Mouse (Mus musculus) CH12F3 (cell line): ENCODE measurements at regions not wholly inside any gene's neighbourhood (a gene's known extent, or its start where the extent isn't known, plus 50 kb on each side); places are given as distances from the start of the nearest gene placed in this dataset.

Source experiments
- in situ Hi-C: fragments of 300-500 bp; cut with MboI; formaldehyde crosslinking; loops from 2 replicates; pipeline ENCODE4 v1.14.3; 2020; ENCODE audit warnings: low sequenced_read_pairs

DNA sequence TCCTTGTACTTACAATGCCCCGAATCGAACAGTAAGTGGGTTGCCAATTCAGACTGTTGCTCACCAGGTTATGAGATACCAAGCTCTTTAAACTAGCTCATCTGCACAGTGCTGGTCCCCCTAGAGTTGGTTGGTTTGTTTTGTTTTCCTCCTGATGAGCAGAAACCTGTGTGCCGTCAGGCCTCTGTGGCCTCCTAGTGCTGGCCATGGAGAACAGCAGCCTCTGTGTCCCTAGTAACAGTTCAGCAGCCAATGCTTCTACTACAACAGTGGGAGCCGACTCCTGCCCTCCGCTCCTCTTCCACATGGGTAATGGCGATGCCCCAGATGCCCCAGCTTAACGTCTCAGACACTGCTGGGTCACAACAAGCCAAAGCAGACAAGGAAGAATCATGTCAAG is 209.5 kb upstream of the Mkln1 start:
- in situ Hi-C loops: no loop called here

DNA sequence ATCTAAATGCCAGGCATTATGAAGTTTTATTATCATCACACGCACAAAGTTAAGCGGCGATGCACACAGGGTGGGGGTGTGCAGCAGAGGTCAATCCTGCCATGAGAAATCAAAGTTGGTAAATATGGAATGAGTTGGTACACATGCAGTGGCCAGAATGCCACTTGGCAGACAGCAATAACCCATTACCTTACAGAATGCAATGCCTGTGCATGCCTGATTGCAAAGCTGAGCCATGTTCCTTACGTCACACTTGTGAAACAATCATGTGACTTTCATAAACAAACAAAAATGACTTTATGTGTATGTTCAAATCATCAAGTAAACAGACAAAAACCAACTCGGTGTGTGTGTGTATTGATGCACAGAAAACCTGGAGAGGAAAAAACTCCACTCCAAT is 208.5 kb upstream of the Mkln1 start:
- in situ Hi-C loops: no loop called here

DNA sequence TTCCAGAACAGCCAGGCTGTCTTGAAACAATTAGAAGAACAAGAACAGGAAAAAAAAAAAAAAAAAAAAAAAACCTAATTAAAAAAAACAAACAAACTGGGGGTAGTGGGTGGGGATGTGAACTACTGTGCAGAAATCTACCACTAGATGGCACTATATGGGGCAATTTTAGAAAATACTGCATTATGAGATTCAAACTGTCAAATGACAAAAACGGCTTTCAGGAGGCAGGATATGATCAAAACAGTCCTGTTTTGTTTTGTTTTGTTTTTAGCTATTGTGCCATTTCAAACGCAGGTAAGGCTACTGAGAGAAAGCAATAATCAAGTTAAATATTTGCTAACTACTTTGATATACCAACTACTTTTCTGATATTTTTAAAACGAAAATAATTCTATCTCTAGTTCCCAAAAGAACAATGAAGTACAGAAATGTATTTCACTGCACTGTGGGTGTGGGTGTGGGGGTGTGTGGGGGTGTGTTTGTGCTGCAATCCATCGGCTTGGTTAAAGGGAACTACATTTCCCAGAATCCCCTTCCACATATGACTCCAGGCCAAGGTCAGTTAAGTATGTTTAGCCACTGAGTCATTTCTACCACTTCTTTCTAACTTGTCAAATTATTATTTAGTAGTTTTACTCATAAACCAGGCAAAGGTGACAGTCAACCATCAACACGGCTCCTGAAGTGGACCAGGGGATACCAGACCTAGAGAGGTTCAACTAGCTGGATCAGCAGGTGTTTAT is 207.7 kb upstream of the Mkln1 start:
- in situ Hi-C loops: no loop called here

GRCm38 (mm10) chr6:31191577-31191976 is 207.0 kb upstream of the Mkln1 start:
- in situ Hi-C loops: no loop called here

DNA sequence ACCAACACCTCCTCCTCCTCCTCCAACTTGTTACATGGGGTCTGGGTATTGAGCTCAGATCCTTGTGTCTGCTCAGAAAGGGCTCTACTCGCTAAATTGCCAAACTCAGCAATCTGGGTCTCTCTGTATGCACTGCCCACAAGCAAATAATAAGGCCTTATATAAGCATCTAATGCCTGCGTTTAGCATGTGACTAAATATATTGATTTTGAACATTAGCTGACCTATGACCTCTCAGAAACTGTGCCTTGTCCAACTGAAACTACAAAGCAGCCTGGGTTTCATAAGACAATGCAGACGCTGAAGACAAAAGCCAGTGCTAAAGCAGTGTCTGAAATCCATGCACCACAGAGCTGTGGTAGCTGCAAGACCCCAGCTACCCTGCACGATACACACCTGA is 206.3 kb upstream of the Mkln1 start:
- in situ Hi-C loops: no loop called here

DNA sequence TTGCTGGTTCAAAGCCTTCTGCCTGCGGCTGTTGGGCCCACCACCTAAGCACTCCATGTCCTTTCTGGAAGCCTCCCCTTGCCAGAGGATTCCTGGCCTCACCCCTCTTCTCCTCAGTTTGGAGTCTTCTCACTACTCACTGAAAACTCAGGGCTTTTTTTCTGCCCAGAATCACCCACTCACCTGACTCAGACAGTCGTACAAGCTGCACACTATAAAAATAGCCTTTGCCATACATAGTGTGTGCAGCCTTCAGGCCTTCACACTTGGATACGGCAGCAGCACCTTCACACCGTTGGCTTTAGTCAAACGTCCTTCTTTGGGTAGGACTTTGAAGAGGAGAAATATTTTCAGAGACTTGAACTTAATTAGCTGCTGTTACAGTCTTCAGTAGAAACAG is 205.3 kb upstream of the Mkln1 start:
- in situ Hi-C loops: no loop called here

DNA sequence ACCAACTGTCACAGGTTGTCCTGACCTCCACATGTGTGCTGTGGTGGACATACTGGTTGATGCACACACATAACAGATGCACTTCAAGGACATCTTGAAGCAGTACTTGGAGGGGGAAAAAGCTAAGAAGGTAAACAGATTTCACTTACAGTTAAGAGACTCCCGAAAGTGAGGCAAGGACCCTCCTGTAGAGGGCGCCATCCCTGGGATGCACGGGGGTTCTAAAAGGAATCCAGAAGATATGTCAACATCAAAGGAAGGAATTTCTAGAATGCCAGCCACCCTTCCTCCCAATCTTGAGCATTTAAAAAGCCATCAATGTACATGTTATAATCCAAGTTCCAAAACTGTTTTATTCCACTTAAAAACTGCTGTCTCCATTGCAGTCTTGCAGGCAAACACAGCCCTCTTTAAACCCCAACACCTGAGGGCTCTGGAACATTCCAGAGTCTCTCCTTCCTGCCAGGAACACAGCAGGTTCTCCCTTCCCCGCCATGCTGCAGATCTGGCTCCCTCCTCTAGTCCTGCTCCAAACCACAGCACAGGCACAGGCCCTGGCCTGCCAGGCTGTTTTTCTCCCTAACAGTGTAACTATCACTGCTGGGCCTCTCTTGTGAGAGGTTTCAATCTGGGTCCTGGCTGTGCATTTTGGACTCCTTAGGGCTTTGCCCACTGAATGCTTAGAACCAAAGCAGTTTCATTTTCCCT is 200.8 kb upstream of the Mkln1 start:
- in situ Hi-C loops: no loop called here

DNA sequence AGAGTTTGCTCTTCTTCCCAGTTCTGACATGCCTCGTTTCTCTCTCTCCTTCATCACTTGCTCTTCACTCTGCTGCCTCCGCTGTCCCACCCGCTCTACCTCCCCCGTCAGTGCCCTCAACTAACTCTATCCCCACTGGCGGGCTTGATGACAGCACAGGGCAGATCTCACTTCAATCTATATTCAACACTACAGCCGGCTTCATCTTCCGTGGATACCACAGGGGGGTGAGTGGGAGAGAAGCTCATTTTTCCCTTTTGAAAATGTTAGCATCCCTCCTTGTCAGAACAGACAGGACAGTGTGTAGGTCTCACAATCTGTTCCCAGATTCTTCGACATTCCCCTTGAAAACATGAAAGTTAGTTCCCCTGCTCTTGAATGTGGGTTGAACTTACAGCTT is 200.2 kb upstream of the Mkln1 start:
- in situ Hi-C loops: no loop called here

DNA sequence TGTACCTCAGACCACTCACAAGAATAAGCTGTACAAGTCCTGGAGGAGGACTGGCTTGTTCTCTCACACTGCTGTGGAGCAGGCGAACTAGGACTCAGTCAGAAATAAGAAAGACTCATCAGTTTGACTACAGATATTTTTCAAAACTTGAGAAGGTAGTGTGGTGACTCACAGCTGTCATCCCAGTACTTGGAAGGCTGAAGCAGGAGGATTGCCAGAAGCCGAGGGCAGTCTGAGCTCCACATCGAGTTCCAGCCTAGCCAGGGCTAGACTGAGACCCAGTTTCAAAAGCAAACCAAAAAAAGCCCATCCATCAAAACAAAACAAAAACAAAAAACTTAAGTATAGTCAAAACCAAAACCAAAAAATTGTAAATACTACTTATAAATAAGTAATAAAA is 197.8 kb upstream of the Mkln1 start:
- in situ Hi-C loops: no loop called here

DNA sequence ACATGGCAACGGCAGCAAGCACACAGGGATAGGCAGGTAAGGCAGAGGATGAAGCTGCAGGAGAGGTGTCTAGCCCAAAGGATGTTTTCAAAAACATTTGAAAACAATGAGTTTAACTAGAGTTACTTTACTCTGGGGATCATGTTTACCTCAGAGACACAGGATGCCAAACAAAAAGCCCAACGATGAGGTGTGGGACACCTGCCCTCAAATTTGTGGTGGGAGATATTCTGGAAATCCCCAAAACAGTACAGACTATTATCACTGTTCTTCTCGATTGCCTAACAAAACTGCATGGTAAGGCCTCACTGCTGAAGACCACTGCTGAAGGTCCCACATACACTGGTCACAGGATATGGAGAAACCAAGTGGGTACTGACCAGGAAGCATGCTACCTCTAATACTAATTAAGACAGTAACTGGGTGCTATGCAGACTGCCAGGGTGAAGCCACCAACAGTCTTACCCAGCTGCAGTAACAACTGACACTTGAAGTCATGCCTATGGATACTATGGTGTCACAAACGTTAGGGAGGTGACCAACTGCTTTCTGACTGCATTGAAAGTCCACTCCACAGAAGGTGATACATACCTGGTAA is 197.1 kb upstream of the Mkln1 start:
- in situ Hi-C loops: no loop called here

DNA sequence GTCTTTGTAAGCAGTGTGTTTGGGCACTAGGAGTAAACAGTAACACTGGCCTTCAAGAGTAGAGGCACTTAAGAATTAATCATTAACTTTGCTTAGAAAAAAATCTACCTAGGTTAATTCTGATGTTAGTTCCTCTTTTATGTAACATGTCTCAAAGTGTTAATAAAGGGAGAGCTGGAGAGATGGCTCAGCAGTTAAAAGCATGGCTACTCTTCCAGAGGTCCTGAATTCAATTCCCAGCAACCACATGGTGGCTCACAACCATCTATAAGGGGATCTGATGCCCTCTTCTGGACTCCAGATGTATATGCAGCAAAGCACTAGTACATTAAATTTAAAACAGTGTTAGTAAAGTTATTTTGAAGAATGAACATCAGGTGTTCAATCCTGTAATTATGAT is 195.9 kb upstream of the Mkln1 start:
- in situ Hi-C loops: no loop called here

DNA sequence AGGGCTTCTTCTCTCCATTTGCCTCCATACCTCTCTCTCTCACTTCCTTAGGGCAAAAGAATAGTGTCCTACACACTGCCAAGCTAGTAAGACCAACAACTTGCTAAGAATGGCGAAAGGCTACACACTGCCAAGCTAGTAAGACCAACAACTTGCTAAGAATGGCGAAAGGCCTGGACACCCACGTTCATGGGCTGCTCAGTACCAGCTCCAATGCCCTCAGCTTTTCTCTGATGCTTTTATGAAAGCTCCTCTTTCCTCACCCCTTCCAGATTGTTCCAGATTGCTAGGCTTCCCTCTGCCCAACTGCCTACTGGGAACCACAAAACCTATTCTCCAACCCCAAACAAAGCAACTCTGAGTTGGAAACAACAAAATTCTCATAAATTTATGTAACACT is 194.1 kb upstream of the Mkln1 start:
- in situ Hi-C loops: no loop called here

GRCm38 (mm10) chr6:31204839-31205238 is 193.7 kb upstream of the Mkln1 start:
- in situ Hi-C loops: no loop called here

- in situ Hi-C loops: no loop called here
Measured at GRCm38 (mm10) chr6:31206106-31206505, 192.4 kb upstream of the Mkln1 start.

GRCm38 (mm10) chr6:31207231-31207630 is 191.3 kb upstream of the Mkln1 start:
- in situ Hi-C loops: no loop called here

- in situ Hi-C loops: no loop called here
Measured at GRCm38 (mm10) chr6:31208224-31208623, 190.3 kb upstream of the Mkln1 start.

DNA sequence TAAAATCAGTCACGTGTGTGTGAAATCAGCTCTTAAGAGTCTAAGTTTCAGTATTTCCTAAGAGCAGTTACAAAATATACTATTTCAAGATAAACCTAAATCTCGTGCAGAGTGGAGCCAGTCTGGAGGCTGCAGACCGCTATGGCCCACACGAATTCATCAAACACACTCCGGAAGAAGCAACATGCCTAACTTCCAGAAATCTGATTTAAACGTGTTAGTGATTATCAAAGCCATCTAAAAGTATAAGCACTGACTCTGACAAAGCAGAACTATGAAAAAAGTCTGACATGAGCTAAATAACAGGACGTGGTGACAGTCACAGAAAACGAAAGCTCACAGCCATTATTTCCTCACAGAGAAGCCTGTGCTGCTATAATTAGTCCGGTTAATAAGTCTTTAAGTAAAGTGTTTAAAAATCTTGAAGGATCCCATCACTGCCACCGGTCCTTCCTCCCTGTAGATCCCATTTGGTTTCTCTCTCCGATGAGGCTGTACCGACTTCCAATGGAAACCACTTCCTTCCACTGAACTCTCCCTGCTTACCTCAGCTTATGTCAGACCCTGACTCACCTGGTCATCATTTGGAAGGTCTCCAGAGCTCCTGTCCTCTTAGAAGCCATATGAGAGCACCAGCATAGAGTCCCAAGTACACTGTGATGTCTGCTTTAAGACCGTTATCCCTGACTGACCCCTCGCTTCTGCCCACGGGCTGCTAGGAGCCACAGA is 189.0 kb upstream of the Mkln1 start:
- in situ Hi-C loops: loop anchor here (10.0 kb wide), 1 partner anchor 195 kb away; no protein-coding TSS in a partner anchor

DNA sequence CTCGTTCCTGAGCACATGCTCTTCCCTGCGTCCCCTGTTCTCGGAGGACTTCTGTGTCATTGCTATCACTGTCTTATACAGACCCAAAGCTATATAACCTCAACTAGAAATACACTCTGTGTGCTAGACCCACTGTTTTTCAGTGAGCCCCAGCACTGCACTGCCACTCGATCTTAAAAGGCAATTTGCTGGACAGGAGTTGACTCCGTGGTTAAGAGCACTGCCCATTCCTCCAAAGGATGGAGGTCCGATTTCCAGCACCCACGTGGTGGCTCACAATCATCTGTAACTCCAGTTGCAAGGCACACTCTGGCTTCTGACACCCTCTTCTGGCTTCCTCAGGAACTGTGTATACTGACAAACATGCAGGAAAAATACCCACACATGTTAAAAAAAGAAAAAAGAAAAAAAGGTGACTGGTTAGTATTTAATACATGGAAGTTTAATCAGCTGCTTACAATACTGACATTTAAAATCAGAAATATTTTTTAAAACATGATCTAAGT is 188.3 kb upstream of the Mkln1 start:
- in situ Hi-C loops: loop anchor here (10.0 kb wide), 1 partner anchor 195 kb away; no protein-coding TSS in a partner anchor

DNA sequence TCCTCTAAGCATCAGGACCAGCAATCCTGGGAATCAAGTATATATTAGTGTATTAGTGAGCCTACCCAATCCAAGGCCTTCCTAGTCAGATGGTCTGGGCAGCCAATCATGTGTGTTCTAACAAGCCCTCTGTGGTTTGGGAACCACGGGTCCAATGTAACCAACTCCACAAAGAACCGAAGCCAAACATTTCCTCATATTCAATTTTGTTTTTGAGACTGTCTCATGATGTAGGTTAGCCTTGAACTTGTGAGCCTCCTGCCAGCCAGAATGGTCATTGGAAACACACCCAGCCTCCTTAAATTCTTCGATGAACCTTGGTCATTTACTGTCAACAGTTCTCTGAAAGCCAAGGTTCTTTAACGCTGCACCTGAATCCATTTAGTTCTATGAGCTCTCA is 187.4 kb upstream of the Mkln1 start:
- in situ Hi-C loops: loop anchor here (10.0 kb wide), 1 partner anchor 194 kb away; no protein-coding TSS in a partner anchor

- in situ Hi-C loops: loop anchor here (10.0 kb wide), 1 partner anchor 193 kb away; no protein-coding TSS in a partner anchor
Measured at GRCm38 (mm10) chr6:31211616-31212015, 186.9 kb upstream of the Mkln1 start.

- in situ Hi-C loops: loop anchor here (10.0 kb wide), 1 partner anchor 193 kb away; no protein-coding TSS in a partner anchor
Measured at GRCm38 (mm10) chr6:31212080-31212479, 186.5 kb upstream of the Mkln1 start.
